Mouse (Mus musculus) stomach, postnatal 0 days (tissue): ENCODE measurements at regions not wholly inside any gene's neighbourhood (a gene's known extent, or its start where the extent isn't known, plus 50 kb on each side); places are given as distances from the start of the nearest gene placed in this dataset.

ENCODE experiments used
- ATAC-seq: fragments of 200-750 bp; cut with Nextera tagmentation; 2 replicates; pipeline ENCODE4 v1.8.0; 2017; ENCODE audit not compliant: low FRiP score, low TSS enrichment
- DNase-seq: peaks from one replicate; pipeline ENCODE4 v3.0.0-alpha.2; 2016; ENCODE audit warnings: low spot score
- H3K27ac ChIP-seq: fragments of 300-500 bp; sonication (generic); replicated peaks from 2 replicates; pipeline ENCODE4 v1.5.1; 2014; ENCODE audit warnings: mild to moderate bottlenecking, control low read depth
- H3K27me3 ChIP-seq: fragments of 300-500 bp; sonication (generic); 2 replicates; pipeline ENCODE4 v1.6.1; 2014; ENCODE audit warnings: low read length; ENCODE audit not compliant: control insufficient read depth, insufficient read depth
- H3K36me3 ChIP-seq: fragments of 300-500 bp; sonication (generic); 2 replicates; pipeline ENCODE4 v1.6.1; 2014; ENCODE audit warnings: low read length, mixed read lengths; ENCODE audit not compliant: control insufficient read depth, insufficient read depth
- H3K4me1 ChIP-seq: fragments of 300-500 bp; sonication (generic); replicated peaks from 2 replicates; pipeline ENCODE4 v1.6.1; 2014; ENCODE audit warnings: antibody characterized with exemption; ENCODE audit not compliant: control insufficient read depth, insufficient read depth
- H3K4me2 ChIP-seq: fragments of 300-500 bp; sonication (generic); replicated peaks from 2 replicates; pipeline ENCODE4 v1.6.1; 2014; ENCODE audit warnings: low read depth, mild to moderate bottlenecking, control low read depth, moderate library complexity
- H3K4me3 ChIP-seq: fragments of 300-500 bp; sonication (generic); 2 replicates; pipeline ENCODE4 v1.5.1; 2014; ENCODE audit warnings: low read depth, low read length, control low read depth
- H3K9ac ChIP-seq: fragments of 300-500 bp; sonication (generic); 2 replicates; pipeline ENCODE4 v1.6.1; 2014; ENCODE audit warnings: mild to moderate bottlenecking, low read length, control low read depth, mixed read lengths
- H3K9me3 ChIP-seq: fragments of 300-500 bp; sonication (generic); 2 replicates; pipeline ENCODE4 v1.6.1; 2016; ENCODE audit warnings: low read length; ENCODE audit not compliant: control insufficient read depth
- CTCF ChIP-seq: IDR thresholded peaks from 2 replicates; pipeline ENCODE4 v1.5.1; 2016; ENCODE audit warnings: antibody characterized with exemption, low read depth, mild to moderate bottlenecking, moderate library complexity
- EP300 ChIP-seq: optimal IDR thresholded peaks from 2 replicates; pipeline ENCODE3; 2016; ENCODE audit warnings: antibody characterized with exemption
- WGBS: fragments of 180-500 bp; shearing (Covaris S2); extraction: QIAGEN DNeasy Blood & Tissue Kit; methylation state at CpG from one replicate; pipeline ENCODE4 v1.1.7; 2014; 5-methylcytosine and 5-hydroxymethylcytosine counted together

DNA sequence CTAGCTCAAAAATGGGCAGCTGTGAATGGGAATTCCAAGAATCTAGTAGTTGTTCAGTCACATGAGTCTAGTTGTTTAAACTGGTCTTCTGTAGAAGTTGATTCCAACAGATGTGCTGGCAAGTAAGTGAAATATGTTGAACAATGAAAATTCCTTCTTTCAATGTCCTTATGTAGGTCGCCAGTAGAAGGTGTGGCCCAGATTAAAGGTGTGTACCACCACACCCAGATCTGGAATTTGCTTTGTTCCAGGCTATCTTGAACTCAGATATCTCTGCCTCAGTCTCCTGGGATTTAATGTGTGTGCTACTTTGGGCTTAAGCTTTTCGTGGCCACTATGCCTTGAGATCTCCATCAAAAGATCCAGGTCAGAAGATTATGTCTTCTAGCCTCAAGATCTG is 279.7 kb upstream of the Slc10a2 start:
- TF ChIP-seq CTCF (no peak), EP300 (no peak)
- ATAC-seq (no peak), DNase-seq (no peak)
- Histone ChIP-seq H3K4me2 (no peak overlapping the region), H3K27ac (no peak overlapping the region), H3K36me3 (no peaks in the 10 kb centered on the region), H3K4me1 (no peaks in the 10 kb centered on the region), H3K4me3 (no peak overlapping the region), H3K9ac (no peak overlapping the region), H3K9me3 (no peaks in the 10 kb centered on the region), H3K27me3 (no peaks in the 10 kb centered on the region)
- WGBS: 76% methylated on average over 2 of the region's 2 CpGs

DNA sequence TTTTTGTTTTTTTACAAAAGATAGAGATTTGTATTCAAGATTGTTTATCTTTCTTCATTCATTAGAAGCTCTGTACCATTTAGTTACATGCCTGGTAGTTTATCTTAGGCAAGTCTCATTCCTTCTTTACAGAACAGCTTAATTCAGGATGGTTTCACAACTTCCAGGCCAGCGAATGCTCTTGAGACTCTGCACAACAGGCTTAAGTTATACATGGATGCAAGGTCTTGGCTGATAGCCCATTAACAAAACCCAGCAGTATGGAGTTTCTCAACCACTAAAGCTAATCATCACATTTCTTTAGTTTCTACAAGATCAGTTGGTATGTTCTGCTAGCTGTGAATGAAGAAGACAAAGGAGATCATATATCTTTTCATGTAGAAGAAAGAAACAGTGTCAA is 272.9 kb upstream of the Slc10a2 start:
- H3K27ac ChIP-seq: no peak overlapping the region
- no peaks in the 10 kb centered on the region for H3K4me1 ChIP-seq
- no peak for TF ChIP-seq EP300
- no peak for TF ChIP-seq CTCF
- H3K4me2 ChIP-seq: no peak overlapping the region
- no peak overlapping the region for H3K4me3 ChIP-seq
- H3K36me3 ChIP-seq: no peaks in the 10 kb centered on the region
- H3K27me3 ChIP-seq: no peaks in the 10 kb centered on the region
- no peak for DNase-seq
- no peaks in the 10 kb centered on the region for H3K9me3 ChIP-seq
- no peak for ATAC-seq
- 67% methylated on average over 1 of the region's 1 CpGs for WGBS
- no peak overlapping the region for H3K9ac ChIP-seq

DNA sequence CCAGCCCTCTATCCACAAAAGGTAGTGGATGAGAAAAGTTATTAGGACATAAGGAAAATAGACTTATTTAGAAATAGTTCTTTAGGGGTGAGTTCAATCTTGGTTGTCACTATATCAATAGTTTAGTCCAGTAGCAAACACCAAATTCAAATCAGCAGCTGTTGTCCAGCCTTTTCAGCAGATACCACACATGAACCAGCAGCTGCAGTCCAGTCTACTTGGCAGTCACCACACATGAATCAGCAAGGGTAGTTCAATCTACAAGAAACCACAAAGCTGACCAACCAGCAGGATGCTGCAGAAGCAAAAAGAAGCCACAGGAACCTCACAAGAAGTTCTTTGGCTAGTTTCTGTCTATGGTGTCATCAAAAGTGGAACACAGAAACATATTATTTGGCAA is 234.8 kb upstream of the Slc10a2 start:
- H3K27me3 ChIP-seq: no peaks in the 10 kb centered on the region
- ATAC-seq: no peak
- H3K4me2 ChIP-seq: no peak overlapping the region
- H3K4me1 ChIP-seq: no peaks in the 10 kb centered on the region
- DNase-seq: no peak
- TF ChIP-seq EP300 (no peak), CTCF (no peak)
- no peak overlapping the region for H3K4me3 ChIP-seq
- no peaks in the 10 kb centered on the region for H3K36me3 ChIP-seq
- no peak overlapping the region for H3K27ac ChIP-seq
- H3K9me3 ChIP-seq: no peaks in the 10 kb centered on the region
- no peak overlapping the region for H3K9ac ChIP-seq

DNA sequence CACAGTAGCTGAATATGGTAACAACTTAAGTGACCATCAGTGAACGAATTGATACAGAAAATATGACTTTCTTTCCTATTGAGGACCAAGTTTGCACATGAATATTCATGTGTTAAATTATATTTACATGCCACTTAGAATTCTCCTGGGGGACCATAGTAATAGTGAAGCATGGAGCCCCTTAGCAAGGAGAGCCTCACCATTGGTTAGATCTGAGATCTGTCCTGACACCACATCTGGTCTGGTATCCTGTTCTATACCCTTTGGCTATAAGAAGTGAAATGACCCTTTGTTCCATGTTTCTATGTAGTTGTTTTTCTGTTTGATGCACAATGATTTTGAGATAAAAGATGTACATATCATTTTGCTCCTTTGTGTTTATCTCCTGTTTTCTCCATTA is 209.4 kb upstream of the Slc10a2 start:
- Histone ChIP-seq H3K9ac (no peak overlapping the region), H3K4me3 (no peak overlapping the region), H3K27me3 (no peaks in the 10 kb centered on the region), H3K27ac (no peak overlapping the region), H3K9me3 (no peaks in the 10 kb centered on the region), H3K36me3 (no peaks in the 10 kb centered on the region), H3K4me2 (no peak overlapping the region), H3K4me1 (no peaks in the 10 kb centered on the region)
- no peak for TF ChIP-seq CTCF
- no peak for TF ChIP-seq EP300
- 79% methylated on average over 1 of the region's 1 CpGs for WGBS
- DNase-seq: no peak
- ATAC-seq: no peak

DNA sequence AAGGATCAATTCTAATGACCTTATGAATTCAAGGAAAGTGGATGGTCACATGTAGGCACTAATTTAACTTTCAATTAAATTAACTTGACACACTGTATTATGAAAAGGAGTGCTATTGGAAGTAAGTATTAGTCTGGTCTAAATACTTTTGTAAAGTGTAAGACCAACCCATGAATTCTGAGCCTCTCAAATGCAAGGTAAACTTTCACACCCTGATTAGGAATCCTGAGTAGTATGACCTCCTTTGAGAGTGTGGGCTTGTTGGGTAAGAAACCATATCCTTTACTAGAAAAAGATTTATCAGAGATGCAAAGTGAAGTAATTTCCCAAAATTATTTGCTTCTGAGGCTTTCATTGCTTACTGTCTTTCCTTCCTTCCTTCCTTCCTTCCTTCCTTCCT is 194.8 kb upstream of the Slc10a2 start:
- Histone ChIP-seq H3K36me3 (no peaks in the 10 kb centered on the region), H3K4me2 (no peak overlapping the region), H3K27me3 (no peaks in the 10 kb centered on the region), H3K27ac (no peak overlapping the region), H3K9me3 (no peaks in the 10 kb centered on the region), H3K4me3 (no peak overlapping the region), H3K4me1 (no peaks in the 10 kb centered on the region), H3K9ac (no peak overlapping the region)
- ATAC-seq (no peak), DNase-seq (no peak)
- TF ChIP-seq CTCF: no peak
- no peak for TF ChIP-seq EP300

DNA sequence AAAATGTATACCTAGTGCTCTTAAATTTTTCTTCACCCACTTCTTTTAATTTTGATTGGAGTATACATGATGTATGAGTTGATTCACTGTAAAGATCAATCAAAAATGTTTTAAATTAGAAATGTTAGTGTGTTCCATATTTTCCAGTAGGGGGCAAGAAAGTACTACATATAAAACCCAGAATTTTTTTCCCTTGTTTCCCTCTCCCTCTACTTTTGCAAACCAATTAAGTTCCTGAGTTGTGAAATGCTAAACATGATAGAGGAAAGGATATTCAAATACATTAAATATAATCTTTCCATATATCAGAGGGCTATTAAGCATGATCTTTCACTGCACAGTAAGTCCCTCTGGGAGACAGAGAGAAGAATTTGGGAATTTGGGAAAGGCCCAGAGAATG is 192.0 kb upstream of the Slc10a2 start:
- Histone ChIP-seq H3K9me3 (no peaks in the 10 kb centered on the region), H3K36me3 (no peaks in the 10 kb centered on the region), H3K27ac (no peak overlapping the region), H3K4me2 (no peak overlapping the region), H3K4me1 (no peaks in the 10 kb centered on the region), H3K4me3 (no peak overlapping the region), H3K9ac (no peak overlapping the region), H3K27me3 (no peaks in the 10 kb centered on the region)
- TF ChIP-seq EP300: no peak
- TF ChIP-seq CTCF: peak; percentile 61
- DNase-seq (no peak), ATAC-seq (no peak)

DNA sequence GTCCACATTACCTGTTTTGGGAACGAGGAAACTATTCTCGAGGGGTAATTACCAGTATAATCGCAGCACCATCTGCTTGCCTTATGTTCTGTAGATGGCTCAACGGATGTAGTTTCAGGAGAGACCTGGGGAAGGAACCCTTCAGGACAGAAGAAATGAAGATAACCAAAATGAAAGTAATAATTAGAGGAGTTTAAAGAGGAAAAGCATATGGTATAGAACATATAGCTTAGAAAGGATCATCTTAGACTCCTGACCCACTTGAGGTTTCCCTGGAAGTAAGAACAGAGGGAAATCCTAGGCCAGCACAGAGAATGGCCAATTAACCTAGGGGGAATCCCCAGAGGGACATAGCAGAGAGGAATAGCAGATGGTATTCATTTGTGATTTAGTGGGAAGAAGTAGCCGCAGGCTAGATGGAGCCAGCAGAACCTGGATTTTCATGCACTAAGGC is 180.6 kb upstream of the Slc10a2 start:
- WGBS: 77% methylated on average over 5 of the region's 5 CpGs
- Histone ChIP-seq H3K9ac (no peak overlapping the region), H3K4me3 (no peak overlapping the region), H3K4me1 (no peaks in the 10 kb centered on the region), H3K36me3 (no peaks in the 10 kb centered on the region), H3K27ac (no peak overlapping the region), H3K4me2 (no peak overlapping the region), H3K9me3 (no peaks in the 10 kb centered on the region), H3K27me3 (no peaks in the 10 kb centered on the region)
- DNase-seq (no peak), ATAC-seq (no peak)
- TF ChIP-seq EP300 (no peak), CTCF (no peak)
